Mouse (Mus musculus): ENCODE data around the gene Stard8. TPM values are rescaled to one million over a fixed set of nuclear protein-coding genes. Genes with fewer than 3 reads are reported as not detected.

Gene Stard8
- total RNA-seq, 1 experiment = 7.8 TPM

GRCm38 (mm10) chrX:99049247-99049646, 46.2 kb downstream of the Stard8 start:
- TF ChIP-seq CHD2 (IDR thresholded peaks at IDR 0.05; ENCODE audit: low read depth, low read length) (no peak), ZNF384 (IDR thresholded peaks at IDR 0.05; ENCODE audit: low read depth, low read length) (no peak), HCFC1 (IDR thresholded peaks at IDR 0.05; ENCODE audit: borderline replicate concordance, insufficient read depth, low read length) (no peak), ZC3H11A (IDR thresholded peaks at IDR 0.05; ENCODE audit: borderline replicate concordance, low read depth, low read length) (no peak), MAFK (IDR thresholded peaks at IDR 0.05; ENCODE audit: insufficient read depth, low read depth, low read length) (no peak)
- H3K4me3 ChIP-seq (ENCODE audit: insufficient read depth in 1 of 2, low read depth in 1 of 2, low read length in 2 of 2, poor library complexity in 1 of 2, severe bottlenecking in 1 of 2) = no peak overlapping the region
- in situ Hi-C loops (cut with MboI; ENCODE audit: low sequenced_read_pairs in 2 of 2, unreplicated experiment in 2 of 2) = no loop called here
- H3K4me1 ChIP-seq (ENCODE audit: control insufficient read depth in 2 of 2, insufficient read depth in 2 of 2, low read length in 2 of 2, poor library complexity in 1 of 2) = peaks cover 1 to 8% of the 10 kb centered on the region in 2 experiments; a peak in 2 of 4 replicates
- no peaks in the 10 kb centered on the region for H3K36me3 ChIP-seq (ENCODE audit: control insufficient read depth, insufficient read depth, low read length, poor library complexity, severe bottlenecking)
- DNase-seq (ENCODE audit: low read depth, low spot score) = no peak
- no peaks in the 10 kb centered on the region for H3K9me3 ChIP-seq (ENCODE audit: control insufficient read depth, insufficient read depth, low read depth, low read length)
- H3K27ac ChIP-seq (ENCODE audit: insufficient read depth, low read depth, low read length, poor library complexity, severe bottlenecking) = peak overlapping the region; percentile 25; the same call in 1 of the 2 replicates
- H3K9ac ChIP-seq (ENCODE audit: insufficient read depth, low read depth, low read length, poor library complexity, severe bottlenecking) = no peak overlapping the region

GRCm38 (mm10) chrX:99050736-99051481, 47.9 kb downstream of the Stard8 start:
- no peaks in the 10 kb centered on the region for H3K36me3 ChIP-seq (ENCODE audit: control insufficient read depth, insufficient read depth, low read length, poor library complexity, severe bottlenecking)

GRCm38 (mm10) chrX:99052255-99052654, 49.2 kb downstream of the Stard8 start:
- Histone ChIP-seq H3K36me3 (ENCODE audit: control insufficient read depth, insufficient read depth, low read length, poor library complexity, severe bottlenecking) (no peaks in the 10 kb centered on the region), H3K9ac (ENCODE audit: insufficient read depth, low read depth, low read length, poor library complexity, severe bottlenecking) (no peak overlapping the region), H3K27ac (ENCODE audit: insufficient read depth, low read depth, low read length, poor library complexity, severe bottlenecking) (no peak overlapping the region), H3K4me3 (ENCODE audit: insufficient read depth in 1 of 2, low read depth in 1 of 2, low read length in 2 of 2, poor library complexity in 1 of 2, severe bottlenecking in 1 of 2) (no peak overlapping the region), H3K4me1 (ENCODE audit: control insufficient read depth in 2 of 2, insufficient read depth in 2 of 2, low read length in 2 of 2, poor library complexity in 1 of 2) (peaks cover 1 to 8% of the 10 kb centered on the region in 2 experiments; a peak in 2 of 4 replicates), H3K9me3 (ENCODE audit: control insufficient read depth, insufficient read depth, low read depth, low read length) (no peaks in the 10 kb centered on the region)
- in situ Hi-C loops (cut with MboI; ENCODE audit: low sequenced_read_pairs in 2 of 2, unreplicated experiment in 2 of 2) = loop anchor here in 1 of 2 experiments (10.0 kb wide), 1 partner anchor 63 kb away; no protein-coding TSS in a partner anchor
- no peak for TF ChIP-seq MAFK (IDR thresholded peaks at IDR 0.05; ENCODE audit: insufficient read depth, low read depth, low read length)
- no peak for TF ChIP-seq ZC3H11A (IDR thresholded peaks at IDR 0.05; ENCODE audit: borderline replicate concordance, low read depth, low read length)
- no peak for TF ChIP-seq HCFC1 (IDR thresholded peaks at IDR 0.05; ENCODE audit: borderline replicate concordance, insufficient read depth, low read length)
- TF ChIP-seq CHD2 (IDR thresholded peaks at IDR 0.05; ENCODE audit: low read depth, low read length) = no peak
- no peak for TF ChIP-seq ZNF384 (IDR thresholded peaks at IDR 0.05; ENCODE audit: low read depth, low read length)
- DNase-seq (ENCODE audit: low read depth, low spot score) = no peak

More at GRCm38 (mm10) chrX:99050736-99051481, 47.9 kb downstream of the Stard8 start:
- in situ Hi-C loops (cut with MboI; ENCODE audit: low sequenced_read_pairs in 2 of 2, unreplicated experiment in 2 of 2) = loop anchor here in 1 of 2 experiments (10.0 kb wide), 1 partner anchor 64 kb away; no protein-coding TSS in a partner anchor
- H3K4me3 ChIP-seq (ENCODE audit: insufficient read depth in 1 of 2, low read depth in 1 of 2, low read length in 2 of 2, poor library complexity in 1 of 2, severe bottlenecking in 1 of 2) = no peak overlapping the region
- TF ChIP-seq CHD2 (IDR thresholded peaks at IDR 0.05; ENCODE audit: low read depth, low read length) (no peak), ZNF384 (IDR thresholded peaks at IDR 0.05; ENCODE audit: low read depth, low read length) (no peak), MAFK (IDR thresholded peaks at IDR 0.05; ENCODE audit: insufficient read depth, low read depth, low read length) (no peak), HCFC1 (IDR thresholded peaks at IDR 0.05; ENCODE audit: borderline replicate concordance, insufficient read depth, low read length) (no peak), ZC3H11A (IDR thresholded peaks at IDR 0.05; ENCODE audit: borderline replicate concordance, low read depth, low read length) (no peak)
- H3K9me3 ChIP-seq (ENCODE audit: control insufficient read depth, insufficient read depth, low read depth, low read length) = no peaks in the 10 kb centered on the region
- H3K4me1 ChIP-seq (ENCODE audit: control insufficient read depth in 2 of 2, insufficient read depth in 2 of 2, low read length in 2 of 2, poor library complexity in 1 of 2) = peaks cover 1 to 8% of the 10 kb centered on the region in 2 experiments; a peak in 2 of 4 replicates
- DNase-seq (ENCODE audit: low read depth, low spot score) = no peak
- H3K27ac ChIP-seq (ENCODE audit: insufficient read depth, low read depth, low read length, poor library complexity, severe bottlenecking) = no peak overlapping the region
- no peak overlapping the region for H3K9ac ChIP-seq (ENCODE audit: insufficient read depth, low read depth, low read length, poor library complexity, severe bottlenecking)

GRCm38 (mm10) chrX:99054512-99054911, 51.5 kb downstream of the Stard8 start:
- H3K9ac ChIP-seq (ENCODE audit: insufficient read depth, low read depth, low read length, poor library complexity, severe bottlenecking) = no peak overlapping the region
- H3K4me1 ChIP-seq (ENCODE audit: control insufficient read depth in 2 of 2, insufficient read depth in 2 of 2, low read length in 2 of 2, poor library complexity in 1 of 2) = peaks cover 0 to 7% of the 10 kb centered on the region in 2 experiments; a peak in 1 of 4 replicates
- TF ChIP-seq HCFC1 (IDR thresholded peaks at IDR 0.05; ENCODE audit: borderline replicate concordance, insufficient read depth, low read length) = no peak
- no peak for TF ChIP-seq ZC3H11A (IDR thresholded peaks at IDR 0.05; ENCODE audit: borderline replicate concordance, low read depth, low read length)
- TF ChIP-seq CHD2 (IDR thresholded peaks at IDR 0.05; ENCODE audit: low read depth, low read length) = no peak
- TF ChIP-seq ZNF384 (IDR thresholded peaks at IDR 0.05; ENCODE audit: low read depth, low read length) = no peak
- TF ChIP-seq MAFK (IDR thresholded peaks at IDR 0.05; ENCODE audit: insufficient read depth, low read depth, low read length) = no peak
- H3K4me3 ChIP-seq (ENCODE audit: insufficient read depth in 1 of 2, low read depth in 1 of 2, low read length in 2 of 2, poor library complexity in 1 of 2, severe bottlenecking in 1 of 2) = no peak overlapping the region
- H3K27ac ChIP-seq (ENCODE audit: insufficient read depth, low read depth, low read length, poor library complexity, severe bottlenecking) = no peak overlapping the region
- H3K36me3 ChIP-seq (ENCODE audit: control insufficient read depth, insufficient read depth, low read length, poor library complexity, severe bottlenecking) = no peaks in the 10 kb centered on the region
- H3K9me3 ChIP-seq (ENCODE audit: control insufficient read depth, insufficient read depth, low read depth, low read length) = no peaks in the 10 kb centered on the region
- no peak for DNase-seq (ENCODE audit: low read depth, low spot score)
- in situ Hi-C loops (cut with MboI; ENCODE audit: low sequenced_read_pairs in 2 of 2, unreplicated experiment in 2 of 2) = loop anchor here in 1 of 2 experiments (10.0 kb wide), 1 partner anchor 60 kb away; no protein-coding TSS in a partner anchor

Measured in ES-E14 (cell line).